Mouse (Mus musculus) natural killer cell, adult 2 months (primary cell): ENCODE data around the gene Slc35b4.

Source experiments
- DNase-seq, 2 experiments: peaks; one replicate each; pipeline ENCODE4 v3.0.0; 2022; ENCODE audit warnings: low spot score in 2 of 2

The Slc35b4 gene

DNA sequence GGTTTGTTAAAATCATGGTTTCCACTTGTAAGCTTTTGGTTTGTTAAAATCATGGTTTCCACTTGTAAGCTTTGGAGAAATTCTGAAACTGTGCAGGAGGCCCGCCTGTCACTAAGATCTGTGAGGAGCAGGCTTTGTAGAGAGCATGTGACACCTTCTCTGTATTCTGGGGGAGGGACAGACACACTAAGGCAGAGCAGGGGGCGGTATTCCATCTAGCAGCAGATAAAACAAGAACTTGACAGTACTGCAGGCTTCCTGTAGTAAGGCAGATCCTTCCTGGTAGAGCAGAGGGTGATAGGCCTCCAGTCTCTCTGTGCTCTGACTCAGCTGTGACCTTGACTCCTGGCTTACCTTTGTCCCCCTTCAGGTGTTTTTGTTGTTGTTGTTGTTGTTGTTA lies 47.6 kb downstream of the Slc35b4 start:
- no peak for DNase-seq

DNA sequence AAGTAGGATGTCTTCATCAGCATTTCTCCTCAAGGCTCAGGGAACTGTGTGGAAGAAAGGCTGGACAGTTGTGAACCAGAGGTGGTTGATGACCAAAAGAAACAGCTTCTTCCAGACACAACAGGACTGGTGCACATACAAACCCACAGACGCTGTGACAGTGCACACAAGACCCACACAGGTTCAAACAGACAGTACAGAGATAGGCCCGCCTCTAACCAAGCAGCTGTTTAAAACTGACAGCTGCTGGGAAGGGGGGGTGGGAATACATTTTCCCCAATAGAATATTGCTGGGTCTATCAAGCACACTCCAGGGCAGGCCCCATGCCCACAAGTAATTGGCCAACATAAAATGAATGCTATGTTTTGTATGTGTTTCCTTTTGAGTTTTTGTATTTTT lies 52.5 kb downstream of the Slc35b4 start:
- no peak for DNase-seq

DNA sequence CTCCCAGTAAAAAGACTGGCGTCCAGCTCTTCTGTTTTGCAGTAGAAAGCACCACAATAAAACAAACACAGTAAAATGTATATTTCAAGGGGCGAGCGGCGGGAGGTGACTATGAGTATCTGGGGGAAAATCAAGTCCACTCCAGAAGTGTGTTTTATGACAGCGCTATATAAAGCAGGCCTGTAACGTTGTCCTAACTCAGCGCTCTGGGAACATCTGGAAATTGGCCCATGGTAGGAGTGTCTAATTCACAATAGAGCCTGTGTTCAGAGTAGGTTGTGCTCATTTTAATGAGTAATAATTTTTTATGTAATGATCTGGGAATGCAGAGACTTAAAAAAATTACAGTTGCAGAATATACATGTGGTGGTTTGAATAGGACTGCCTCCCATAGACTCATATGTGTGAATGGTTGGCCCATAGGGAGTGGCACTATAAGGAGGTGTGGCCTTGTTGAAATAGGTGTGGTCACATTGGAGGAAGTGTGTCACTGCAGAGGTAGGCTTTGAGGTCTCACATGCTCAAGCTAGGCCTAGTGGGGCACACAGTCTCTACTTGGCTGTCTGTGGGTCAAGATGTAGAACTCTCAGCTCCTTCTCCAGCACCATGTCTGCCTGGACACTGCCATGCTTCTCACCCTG lies 60.0 kb downstream of the Slc35b4 start:
- no peak for DNase-seq

DNA sequence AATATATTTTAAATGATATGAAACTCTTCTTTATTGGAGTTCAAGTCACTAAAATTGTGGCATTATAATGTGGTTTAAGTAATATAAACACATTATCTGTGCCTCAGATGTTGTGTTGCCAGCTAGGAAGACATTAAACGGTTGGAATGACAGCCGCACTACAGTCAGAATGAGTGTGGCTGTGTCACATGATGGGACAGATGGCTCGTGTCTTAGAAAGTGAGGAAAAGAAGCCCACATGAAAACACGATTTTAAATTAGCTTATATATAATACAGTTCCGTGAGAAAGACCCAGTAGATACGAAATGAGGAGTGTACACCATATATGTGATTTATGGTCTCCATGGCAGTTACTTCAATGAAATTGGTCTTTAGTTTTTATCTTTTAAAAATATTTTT lies 65.5 kb downstream of the Slc35b4 start:
- DNase-seq: no peak

DNA sequence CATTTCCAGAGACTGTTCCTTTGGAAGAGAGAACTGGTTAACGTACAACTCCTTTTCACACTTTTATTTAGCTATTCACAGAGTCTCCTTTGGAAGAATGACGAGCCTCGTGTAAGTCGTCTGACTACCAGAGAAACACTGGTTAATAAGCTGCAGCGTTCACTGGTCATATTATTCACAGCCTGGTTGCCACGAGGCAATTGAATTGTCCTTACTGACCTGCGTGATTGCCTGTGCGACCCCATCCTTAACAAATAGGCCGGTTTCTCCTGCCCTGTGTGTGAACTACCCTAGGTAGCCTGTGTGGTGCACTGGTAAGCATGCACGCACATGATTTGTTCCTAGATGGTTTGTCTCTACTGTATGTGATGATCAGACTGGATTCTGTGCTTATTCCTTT lies 66.3 kb downstream of the Slc35b4 start:
- no peak for DNase-seq
